Mouse (Mus musculus): Measurements from ENCODE around the gene Gsk3b. TPM values are rescaled to one million over a fixed set of nuclear protein-coding genes. Genes with fewer than 3 reads are reported as not detected.

Gsk3b gene
- total RNA-seq, 2 experiments from 2014 or later = 60.7 to 67.3 TPM

DNA sequence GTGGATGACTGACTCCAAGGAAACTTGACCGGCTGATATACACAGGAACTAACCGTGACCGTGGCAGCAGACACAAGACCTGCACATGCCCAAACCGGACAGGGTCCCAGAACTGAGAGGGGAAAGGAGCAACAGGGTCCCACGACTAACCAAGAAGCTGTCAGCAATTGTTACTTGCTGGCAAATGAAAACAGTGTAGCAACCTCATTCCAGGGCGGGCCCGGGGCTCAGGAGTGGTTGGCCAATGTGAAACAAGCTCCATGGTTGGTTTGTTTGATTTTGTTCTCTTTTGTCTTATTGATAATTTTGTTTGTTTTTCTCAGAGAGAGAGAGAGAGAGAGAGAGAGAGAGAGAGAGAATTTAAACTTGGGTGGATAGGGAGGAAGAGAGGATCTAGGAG, 192.2 kb downstream of the Gsk3b start:
- intact Hi-C loops (cut with DNase I) = no loop called here
- no peak overlapping the region for H3K27ac ChIP-seq
- no peak for TF ChIP-seq CTCF (IDR thresholded peaks at IDR 0.05)
- H3K4me3 ChIP-seq = no peak overlapping the region
- DNase-seq = no peak

DNA sequence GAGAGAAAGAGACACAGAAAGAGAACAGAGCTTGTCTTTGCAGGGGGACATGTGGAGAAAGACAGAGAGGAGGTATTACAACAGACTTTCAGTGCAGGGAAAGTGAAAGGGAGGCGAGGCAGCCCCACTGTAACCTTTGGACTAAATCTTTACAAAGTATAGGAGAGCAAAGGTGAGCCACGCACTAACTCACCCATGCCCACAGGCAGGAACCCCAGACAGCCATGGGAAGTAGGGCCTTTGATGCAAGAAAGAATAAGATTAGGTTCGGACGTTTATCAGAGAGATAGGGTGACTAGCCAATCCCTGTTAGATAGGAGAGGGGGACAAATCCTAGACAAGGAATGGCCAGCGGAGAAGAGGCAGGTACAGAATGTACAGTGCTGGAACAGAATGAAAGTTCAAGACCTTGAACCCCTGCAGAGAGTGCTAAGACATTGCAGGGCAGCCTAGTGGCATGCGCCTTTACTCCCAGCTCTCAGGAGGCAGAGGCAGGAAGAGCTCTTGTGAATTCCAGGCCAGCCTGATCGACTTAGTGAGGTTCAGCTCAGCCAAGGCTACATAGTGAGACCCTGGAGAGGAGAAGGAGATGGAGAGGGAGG, 193.9 kb downstream of the Gsk3b start:
- Histone ChIP-seq H3K4me3 (no peak overlapping the region), H3K27ac (no peak overlapping the region)
- no peak for DNase-seq
- no peak for TF ChIP-seq CTCF (IDR thresholded peaks at IDR 0.05)
- intact Hi-C loops (cut with DNase I) = no loop called here

DNA sequence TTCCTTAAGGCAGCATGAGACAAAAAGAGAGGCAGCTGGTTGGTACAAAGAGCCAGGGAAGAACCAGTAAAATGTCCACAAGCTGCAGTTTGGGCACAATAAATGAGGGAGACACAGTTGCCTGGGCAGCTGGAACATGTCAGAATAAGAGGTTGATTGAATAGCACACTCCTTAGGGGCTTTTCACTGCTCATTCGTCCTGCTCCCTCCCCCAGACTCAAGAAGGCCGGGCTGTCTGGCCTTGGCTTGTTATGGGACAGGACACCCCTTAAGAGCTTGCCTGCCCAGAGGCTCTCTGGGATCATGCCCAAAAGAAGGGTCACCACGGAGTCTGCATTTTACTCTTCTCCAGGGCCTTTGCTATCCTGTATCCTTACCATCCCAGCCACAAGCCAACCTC, 194.5 kb downstream of the Gsk3b start:
- intact Hi-C loops (cut with DNase I) = no loop called here
- Histone ChIP-seq H3K27ac (no peak overlapping the region), H3K4me3 (no peak overlapping the region)
- no peak for TF ChIP-seq CTCF (IDR thresholded peaks at IDR 0.05)
- DNase-seq = no peak

DNA sequence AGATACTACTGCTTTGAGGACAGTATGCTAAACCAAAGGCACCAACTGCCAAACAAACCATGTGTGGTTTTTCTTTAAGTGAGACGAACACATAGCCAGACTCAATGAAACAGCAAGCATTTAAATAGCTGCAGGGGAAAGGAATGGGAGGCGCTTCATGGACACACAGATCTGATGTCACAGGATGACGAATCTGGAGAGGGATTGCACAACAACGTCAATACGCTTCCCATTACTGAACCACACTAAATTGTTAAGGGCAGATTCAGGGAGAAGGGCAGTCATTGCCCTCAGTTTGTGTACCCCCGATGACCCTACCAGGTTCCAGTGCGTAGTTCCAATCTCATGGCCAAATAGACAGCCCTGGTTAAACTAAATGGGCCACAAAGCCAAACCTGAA, 197.0 kb downstream of the Gsk3b start:
- H3K4me3 ChIP-seq = no peak overlapping the region
- no peak for TF ChIP-seq CTCF (IDR thresholded peaks at IDR 0.05)
- DNase-seq = no peak
- H3K27ac ChIP-seq = no peak overlapping the region
- intact Hi-C loops (cut with DNase I) = no loop called here

DNA sequence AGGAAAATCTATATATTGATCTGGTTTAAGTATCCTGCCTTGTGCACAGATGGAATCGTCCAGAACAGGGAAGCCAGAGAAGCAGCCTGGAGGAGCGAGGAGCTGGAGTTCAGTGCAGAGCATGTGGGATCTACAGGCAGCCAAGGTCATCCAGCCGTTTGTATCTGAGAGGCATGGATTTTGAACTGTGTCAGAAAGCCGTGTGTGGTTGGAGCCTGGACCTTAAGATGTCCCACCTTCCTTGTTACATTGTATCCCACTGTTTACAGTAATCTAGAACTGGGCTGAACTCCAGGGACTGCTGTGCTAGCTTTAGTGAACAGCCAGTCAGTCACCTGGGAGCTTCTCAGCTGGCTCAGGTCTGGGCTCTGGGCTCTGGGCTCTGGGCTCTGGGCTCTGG, 197.7 kb downstream of the Gsk3b start:
- intact Hi-C loops (cut with DNase I) = no loop called here
- no peak overlapping the region for H3K4me3 ChIP-seq
- H3K27ac ChIP-seq = no peak overlapping the region
- no peak for DNase-seq
- no peak for TF ChIP-seq CTCF (IDR thresholded peaks at IDR 0.05)

DNA sequence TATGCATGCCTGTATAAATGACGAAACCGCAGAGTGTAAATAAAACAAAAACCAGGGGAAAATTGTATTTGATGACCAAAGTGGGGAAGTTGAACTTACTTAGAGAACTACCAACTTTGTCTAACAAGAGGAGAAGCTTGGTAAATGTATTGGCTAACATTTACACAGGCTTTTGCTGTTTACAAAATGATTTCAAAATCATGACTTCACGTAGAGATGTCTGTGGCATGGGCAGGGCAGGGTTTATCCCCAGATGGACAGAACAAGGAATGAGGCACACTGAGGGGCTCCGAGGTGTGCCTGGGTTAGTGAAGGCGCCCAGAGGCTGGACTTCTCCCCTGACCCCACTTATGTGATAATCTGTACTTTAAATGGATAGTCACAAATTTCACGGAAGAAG, 198.6 kb downstream of the Gsk3b start:
- no peak for DNase-seq
- no peak for TF ChIP-seq CTCF (IDR thresholded peaks at IDR 0.05)
- intact Hi-C loops (cut with DNase I) = no loop called here
- Histone ChIP-seq H3K4me3 (no peak overlapping the region), H3K27ac (no peak overlapping the region)

DNA sequence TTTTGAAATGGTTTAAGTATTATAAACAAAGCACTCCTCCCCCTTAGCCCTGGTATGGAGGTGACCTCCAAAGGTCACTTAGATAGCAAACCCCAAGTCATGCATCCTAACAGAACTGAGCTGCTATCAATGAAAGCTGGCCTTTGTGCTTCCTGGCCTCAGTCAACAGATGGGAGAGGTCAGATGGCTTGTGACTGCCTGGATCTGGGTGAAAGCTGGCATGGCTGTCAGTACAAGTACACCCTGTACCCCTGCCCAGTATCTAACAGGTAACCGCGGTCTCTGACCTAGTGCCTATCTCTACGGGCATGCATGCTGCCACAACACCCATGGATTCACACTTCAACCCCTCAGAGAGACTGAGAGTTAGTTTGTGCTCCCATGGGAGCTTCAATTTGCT, 199.0 kb downstream of the Gsk3b start:
- no peak overlapping the region for H3K4me3 ChIP-seq
- TF ChIP-seq CTCF (IDR thresholded peaks at IDR 0.05) = no peak
- no peak for DNase-seq
- H3K27ac ChIP-seq = no peak overlapping the region
- intact Hi-C loops (cut with DNase I) = no loop called here

DNA sequence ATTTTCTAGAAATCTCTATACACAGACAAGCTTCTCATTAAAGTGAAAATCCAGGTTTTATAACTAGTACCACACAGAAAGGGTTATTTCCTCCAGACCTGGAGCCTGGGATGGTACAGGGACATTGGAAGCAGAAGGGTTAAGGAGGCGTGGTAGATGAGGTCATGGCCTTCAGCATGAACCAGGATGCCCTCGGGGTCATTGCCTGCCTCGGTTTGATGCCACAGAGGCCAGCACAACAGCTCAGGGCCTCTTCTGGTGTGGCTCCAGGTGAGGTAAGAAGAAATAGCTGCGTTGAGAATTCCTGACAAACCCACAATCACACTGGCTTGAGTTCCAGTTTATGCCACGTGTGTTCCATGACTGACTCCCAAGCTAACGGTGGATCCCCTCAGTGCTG, 200.1 kb downstream of the Gsk3b start:
- intact Hi-C loops (cut with DNase I) = no loop called here
- no peak for TF ChIP-seq CTCF (IDR thresholded peaks at IDR 0.05)
- Histone ChIP-seq H3K27ac (no peak overlapping the region), H3K4me3 (no peak overlapping the region)
- DNase-seq = no peak

DNA sequence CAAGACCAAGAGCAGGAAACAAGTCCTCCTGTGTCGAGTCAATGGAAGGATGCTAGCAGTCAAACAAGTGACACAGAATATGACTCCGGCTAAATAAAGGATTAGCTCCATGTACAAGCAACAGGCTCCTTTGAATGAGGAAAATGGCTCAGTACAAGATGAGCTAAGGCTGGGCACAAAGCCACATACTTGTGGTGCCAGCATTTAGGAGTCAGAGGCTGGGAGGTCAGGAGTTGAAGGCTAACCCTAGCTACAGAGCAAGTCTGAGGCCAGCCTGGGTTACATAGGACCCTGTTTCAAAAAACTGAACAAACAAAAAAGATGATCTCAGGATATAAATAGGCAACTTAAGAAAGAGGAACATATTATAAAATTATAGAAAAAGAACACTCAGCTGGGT, 201.3 kb downstream of the Gsk3b start:
- no peak for TF ChIP-seq CTCF (IDR thresholded peaks at IDR 0.05)

DNA sequence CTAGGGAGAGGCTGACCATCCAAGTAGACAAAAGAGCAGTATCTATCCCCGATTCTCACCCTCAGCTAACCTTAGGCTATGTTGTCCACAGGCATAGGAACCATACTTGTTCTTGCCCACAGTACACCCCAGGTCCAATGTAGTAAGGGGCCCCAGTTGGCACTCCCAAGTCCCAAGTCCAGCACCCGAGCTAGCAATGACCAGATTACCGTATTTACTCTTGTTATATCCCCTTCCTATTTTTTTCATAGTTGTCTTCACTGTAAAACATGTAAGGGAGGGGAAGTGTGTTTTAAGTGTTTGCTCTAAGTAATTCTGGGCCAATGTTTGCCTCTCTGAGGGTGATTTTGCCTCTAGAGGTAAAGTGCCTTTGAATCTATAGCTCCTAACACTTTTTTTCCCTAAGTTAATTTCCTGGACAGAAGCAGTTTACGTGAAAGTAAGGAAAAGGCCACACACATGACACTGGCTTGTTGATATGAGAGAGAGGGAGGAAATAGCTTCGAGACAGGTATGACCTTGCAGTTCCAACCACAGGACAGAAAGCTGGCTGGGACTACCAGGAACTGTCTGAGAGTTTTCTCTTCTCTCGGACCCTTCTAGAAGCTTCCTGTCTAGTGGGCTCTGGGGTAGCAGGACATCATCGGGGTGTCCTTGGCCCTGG, 206.0 kb downstream of the Gsk3b start, which contains the start of gene Nr1i2:
Nr1i2 (minus strand) TSS at position 140 of the 664 bp plus-strand sequence.
- H3K27ac ChIP-seq = no peak within 1 kb of the TSS
- H3K4me3 ChIP-seq = no peak within 1 kb of the TSS
- intact Hi-C loops (cut with DNase I) = no loop called here
- DNase-seq = no peak
- no peak for TF ChIP-seq CTCF (IDR thresholded peaks at IDR 0.05)

More for the DNA sequence above, 201.3 kb downstream of the Gsk3b start:
- Histone ChIP-seq H3K27ac (no peak overlapping the region), H3K4me3 (no peak overlapping the region)
- intact Hi-C loops (cut with DNase I) = no loop called here
- no peak for DNase-seq

DNA sequence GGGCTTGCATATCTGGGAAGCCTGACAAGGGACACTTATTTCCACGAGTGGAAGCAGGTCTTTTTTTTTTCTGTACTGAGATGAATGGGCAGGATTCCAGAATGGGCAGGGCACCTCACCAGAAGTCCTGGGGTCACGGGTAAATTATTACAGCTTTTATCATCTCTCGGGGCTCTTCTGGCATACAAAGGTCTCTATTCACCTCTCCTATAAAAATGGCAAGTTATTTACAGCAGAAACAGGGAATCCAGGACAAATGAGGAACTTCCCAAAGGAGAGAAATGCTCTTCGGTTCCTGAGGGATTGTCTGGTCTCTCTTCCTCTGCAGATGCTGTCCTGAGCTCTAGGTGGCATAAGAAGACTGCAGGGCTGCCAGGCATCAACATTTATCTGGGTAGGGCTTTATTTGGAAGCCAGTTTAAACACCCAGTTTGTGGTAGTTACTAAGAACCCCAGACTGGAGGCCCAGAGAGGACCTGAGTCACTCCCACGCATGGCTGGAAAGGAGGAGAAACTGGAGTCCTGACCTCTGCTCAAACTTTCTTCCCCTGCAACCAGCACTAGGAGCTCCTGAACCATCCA, 206.6 kb downstream of the Gsk3b start:
- intact Hi-C loops (cut with DNase I) = no loop called here
- TF ChIP-seq CTCF (IDR thresholded peaks at IDR 0.05) = peak; percentile 27; the same call in 1 of the 2 replicates
- Histone ChIP-seq H3K4me3 (no peak overlapping the region), H3K27ac (no peak overlapping the region)
- no peak for DNase-seq

Other genes with a start within 250 kb of the Gsk3b start
- not detected for gene Gm36028, start 227.9 kb upstream of the Gsk3b start, total RNA-seq (2021)
- gene Lrrc58, start 220.6 kb upstream of the Gsk3b start, total RNA-seq (2021) = 10 to 100 TPM; 52.3 to 61.3 TPM
- not detected for gene Gpr156, start 172.5 kb upstream of the Gsk3b start, total RNA-seq (2021)
- gene Nr1i2, start 205.8 kb downstream of the Gsk3b start, total RNA-seq (2021) = not detected